Mouse (Mus musculus) heart, adult 2 months (tissue): ENCODE measurements around the gene Dock1.

Source experiments
- CTCF ChIP-seq: fragments of 200-600 bp; IDR thresholded peaks from 2 replicates; pipeline ENCODE4 v1.8.1; 2022; ENCODE audit warnings: antibody characterized with exemption, mild to moderate bottlenecking, moderate library complexity
- EP300 ChIP-seq: fragments of 200-500 bp; IDR thresholded peaks from 2 replicates; pipeline ENCODE4 v1.6.1; 2011; ENCODE audit warnings: low read depth, low read length, control low read depth; ENCODE audit not compliant: insufficient read depth
- POLR2A ChIP-seq: fragments of 200-500 bp; IDR thresholded peaks from 2 replicates; pipeline ENCODE4 v1.6.1; 2011; ENCODE audit warnings: mild to moderate bottlenecking, low read depth, low read length, control low read depth; ENCODE audit not compliant: insufficient read depth

DNA sequence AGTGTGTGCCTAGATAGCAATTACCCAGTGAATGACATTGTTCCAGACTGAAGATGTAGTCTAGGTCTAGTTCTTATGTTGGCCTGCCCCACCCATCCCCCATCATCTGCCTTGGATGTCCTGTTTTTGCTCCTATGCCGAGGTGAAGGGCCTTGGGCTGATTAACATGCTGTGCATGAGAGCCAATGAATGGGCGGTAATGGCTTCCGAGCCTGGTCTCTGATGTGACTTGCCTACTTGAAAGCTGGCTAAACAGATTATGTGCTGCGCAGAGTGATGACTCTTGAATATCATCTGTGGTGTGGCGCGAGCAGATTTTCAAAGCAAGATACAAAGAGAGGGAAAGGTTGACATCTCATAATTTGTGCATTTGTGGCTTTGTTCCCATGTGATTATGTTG is 191.5 kb downstream of the Dock1 start:
- TF ChIP-seq CTCF (no peak), POLR2A (no peak), EP300 (no peak)
